Mouse (Mus musculus): ENCODE measurements around the gene Inca1. TPM values are rescaled to one million over a fixed set of nuclear protein-coding genes. Genes with fewer than 3 reads are reported as not detected.
A peak's percentile ranks its signal among the peaks of the same experiment; 100 is the strongest.

The Inca1 gene
- total RNA-seq, 2 experiments from 2014 or later, result 3.8 to 5.7 TPM

DNA sequence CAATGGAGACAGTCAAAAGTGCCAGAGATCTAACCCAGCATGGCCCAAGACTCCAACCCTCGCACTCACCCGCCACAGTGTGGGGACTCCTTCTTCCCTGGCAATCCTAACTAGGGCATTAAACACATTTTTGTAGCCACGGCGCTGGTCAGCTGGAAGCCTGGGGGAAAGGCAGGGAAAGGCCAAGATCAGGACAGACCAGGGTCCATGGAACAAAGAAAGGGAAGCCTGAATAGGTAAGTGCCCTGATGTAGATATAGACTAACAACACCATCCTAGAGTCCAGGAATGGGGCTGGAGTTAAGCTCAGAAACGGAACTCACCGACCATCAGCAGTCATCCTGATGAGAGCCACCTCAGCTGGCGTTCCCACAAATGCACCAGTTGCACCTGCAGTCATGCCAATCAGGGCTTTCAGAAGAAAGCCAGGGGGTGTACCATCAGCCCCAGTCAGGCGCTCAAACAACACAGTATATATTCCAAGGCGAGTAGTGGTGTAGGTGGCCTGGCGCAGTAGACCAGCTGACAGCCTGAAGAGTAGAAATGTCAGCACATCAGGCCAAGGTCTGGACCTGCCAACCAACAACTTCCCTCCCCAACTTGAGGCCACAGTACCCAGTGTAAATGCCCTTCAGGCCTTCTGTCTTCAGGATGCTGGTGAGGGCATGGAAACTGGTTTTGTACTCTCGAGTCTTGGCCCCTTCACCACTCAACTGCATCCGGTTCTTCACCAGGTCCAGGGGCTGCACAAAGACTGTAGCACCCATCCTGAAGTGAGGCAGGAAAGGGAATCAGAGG, 54.3 kb downstream of the Inca1 start:
- H3K27ac ChIP-seq, result peak overlapping the region; percentile 97
- H3K4me3 ChIP-seq, result peak overlapping the region; percentile 91
- TF ChIP-seq CTCF (IDR thresholded peaks at IDR 0.05), result no peak
- DNase-seq, result no peak
- intact Hi-C loops (cut with DNase I), result loop anchor here (10.0 kb wide), 1 partner anchor 651 kb away; the partner anchor contains the start of genes Gabarap and Phf23

DNA sequence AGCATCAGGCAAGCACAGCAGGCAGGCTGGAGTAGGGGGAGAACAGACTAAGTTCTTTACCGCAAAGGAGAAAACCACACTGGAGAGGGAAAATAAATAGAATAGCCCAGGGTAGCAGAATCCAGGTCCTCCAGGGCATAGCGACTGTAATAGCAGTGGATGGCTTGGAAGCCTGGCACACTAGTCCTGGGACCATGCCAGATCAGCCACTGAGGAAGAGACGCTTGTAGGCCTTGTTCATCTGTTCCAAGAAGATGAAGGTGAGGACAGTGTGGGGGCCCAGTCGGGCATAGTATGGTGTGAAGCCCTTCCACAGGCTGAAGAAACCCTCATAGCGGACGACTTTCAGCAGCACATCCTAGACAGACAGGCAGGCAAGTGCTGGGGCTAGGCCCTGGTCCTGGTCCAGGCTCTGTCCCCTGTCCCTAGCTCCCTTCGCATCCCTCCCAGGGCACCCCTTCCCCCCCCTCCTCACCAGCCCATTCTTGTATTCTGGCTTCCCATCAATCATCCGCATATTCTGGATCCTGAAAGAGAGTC, 55.3 kb downstream of the Inca1 start:
- TF ChIP-seq CTCF (IDR thresholded peaks at IDR 0.05), result no peak
- intact Hi-C loops (cut with DNase I), result loop anchor here (10.0 kb wide), 1 partner anchor 650 kb away; the partner anchor contains the start of genes Gabarap and Phf23
- Histone ChIP-seq H3K27ac (peak overlapping the region; percentile 66), H3K4me3 (no peak overlapping the region; the same call in 1 of the 2 replicates)
- DNase-seq, result no peak

DNA sequence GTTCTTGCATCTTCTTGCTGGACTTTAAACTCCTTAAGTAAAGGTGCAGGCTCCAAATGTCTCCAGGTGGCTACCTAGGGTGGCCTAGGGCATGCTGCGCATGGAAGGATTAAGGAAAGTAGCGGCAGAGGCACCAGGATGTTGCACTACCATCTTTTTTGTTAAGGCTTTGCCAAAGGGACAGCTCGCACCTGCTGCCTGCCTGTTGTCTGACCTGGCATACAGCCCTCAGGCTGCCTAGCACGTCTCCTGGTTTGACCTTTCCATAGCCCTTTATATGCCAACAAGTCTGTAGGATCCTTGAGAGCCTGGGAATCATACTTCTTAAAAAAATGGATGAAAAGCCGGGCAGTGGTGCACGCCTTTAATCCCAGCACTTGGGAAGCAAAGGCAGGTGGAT, 56.9 kb downstream of the Inca1 start:
- intact Hi-C loops (cut with DNase I), result loop anchor here (10.0 kb wide), 1 partner anchor 648 kb away; the partner anchor contains the start of genes Gabarap and Phf23
- Histone ChIP-seq H3K27ac (peak overlapping the region; percentile 66), H3K4me3 (no peak overlapping the region)
- no peak for TF ChIP-seq CTCF (IDR thresholded peaks at IDR 0.05)
- peak; percentile 75 for DNase-seq

DNA sequence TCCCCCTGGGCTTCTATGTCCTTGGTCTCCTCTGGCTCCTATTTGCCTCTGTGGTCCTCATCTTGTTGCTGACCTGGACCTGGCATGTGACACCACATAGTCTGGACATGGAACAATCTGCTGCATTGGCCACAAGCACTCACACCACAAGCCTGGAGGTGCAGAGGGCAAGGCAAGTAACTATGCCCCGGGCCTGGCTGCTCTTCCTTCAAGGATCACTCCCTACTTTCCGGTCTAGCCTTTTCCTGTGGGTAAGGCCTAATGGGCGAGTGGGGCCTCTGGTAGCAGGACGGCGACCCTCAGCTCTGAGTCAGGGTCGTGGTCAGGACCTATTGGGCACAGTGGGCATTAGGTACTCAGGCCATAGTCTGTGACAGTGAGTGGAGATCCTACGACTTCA, 58.7 kb downstream of the Inca1 start:
- TF ChIP-seq CTCF (IDR thresholded peaks at IDR 0.05), result no peak
- DNase-seq, result no peak
- intact Hi-C loops (cut with DNase I), result loop anchor here (10.0 kb wide), 1 partner anchor 646 kb away; the partner anchor contains the start of genes Gabarap and Phf23
- no peak overlapping the region for H3K4me3 ChIP-seq
- H3K27ac ChIP-seq, result no peak overlapping the region

DNA sequence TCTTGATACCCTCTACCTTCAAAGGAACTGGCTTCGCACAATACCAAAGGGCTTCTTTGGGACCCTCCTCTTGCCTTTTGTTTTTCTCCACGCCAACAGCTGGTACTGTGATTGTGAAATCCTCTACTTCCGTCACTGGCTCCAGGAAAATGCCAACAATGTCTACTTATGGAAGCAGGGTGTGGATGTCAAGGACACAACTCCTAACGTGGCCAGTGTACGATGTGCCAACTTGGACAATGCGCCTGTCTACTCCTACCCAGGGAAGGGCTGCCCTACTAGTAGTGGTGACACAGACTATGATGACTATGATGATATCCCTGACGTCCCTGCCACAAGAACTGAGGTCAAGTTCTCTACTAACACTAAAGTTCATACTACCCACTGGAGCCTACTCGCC, 60.0 kb downstream of the Inca1 start:
- no peak for TF ChIP-seq CTCF (IDR thresholded peaks at IDR 0.05)
- H3K27ac ChIP-seq, result no peak overlapping the region
- intact Hi-C loops (cut with DNase I), result loop anchor here (10.0 kb wide), 1 partner anchor 645 kb away; the partner anchor contains the start of genes Gabarap and Phf23
- DNase-seq, result no peak
- H3K4me3 ChIP-seq, result no peak overlapping the region

DNA sequence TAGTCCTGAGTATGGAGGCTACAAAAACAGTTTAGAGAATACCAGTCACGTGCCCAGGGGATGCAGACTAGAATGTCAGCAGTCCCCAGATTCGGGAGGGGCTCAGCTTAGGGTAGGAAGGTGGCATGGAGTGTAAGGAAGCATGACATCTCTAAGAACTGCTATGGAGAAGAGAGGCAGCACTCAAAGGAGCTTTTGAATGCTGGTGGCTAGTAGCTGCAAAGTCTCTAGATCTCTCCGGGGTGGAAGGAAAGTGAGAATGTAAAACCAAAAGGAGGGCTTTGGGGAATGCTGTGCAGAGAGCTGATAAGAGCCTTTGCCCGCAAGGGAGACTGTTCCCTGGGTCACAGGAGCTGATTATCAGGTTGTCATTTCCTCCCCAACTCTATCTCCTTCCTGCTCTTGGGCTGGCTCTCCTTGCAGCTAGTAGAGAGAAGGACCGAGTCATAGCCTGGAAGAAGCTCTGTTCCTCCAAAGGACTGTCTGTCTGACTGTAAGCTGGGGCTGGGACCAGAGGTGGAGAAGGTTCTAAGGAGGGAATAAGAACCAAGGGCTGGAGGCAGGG, 61.2 kb downstream of the Inca1 start, which contains the start of gene Gp1ba:
Gp1ba (plus strand) TSS at position 409 of the 565 bp plus-strand sequence.
- intact Hi-C loops (cut with DNase I), result no loop called here
- no peak within 1 kb of the TSS for H3K27ac ChIP-seq
- TF ChIP-seq CTCF (IDR thresholded peaks at IDR 0.05), result no peak
- no peak for DNase-seq
- H3K4me3 ChIP-seq, result no peak within 1 kb of the TSS

Small RNA genes lying within 50 kb of the gene (microRNA-seq; reads per million reads assigned to microRNA genes)
- not detected for gene Mir6925

Other genes starting within 250 kb of the Inca1 start
- gene Med11, start 248.2 kb downstream of the Inca1 start, total RNA-seq (2021), result 1 to 10 TPM; 4.9 to 6.4 TPM
- under 1 TPM in 1 of 2 experiments, not detected in 1; 0.75 TPM for gene Zmynd15, start 240.7 kb downstream of the Inca1 start, total RNA-seq (2021)
- 1 to 10 TPM; 1.2 to 1.4 TPM for gene Cxcl16, start 240.2 kb downstream of the Inca1 start, total RNA-seq (2021)
- gene Tm4sf5, start 194.9 kb downstream of the Inca1 start, total RNA-seq (2021), result not detected
- gene Vmo1, start 185.5 kb downstream of the Inca1 start, total RNA-seq (2021), result not detected
- not detected for gene Gltpd2, start 181.0 kb downstream of the Inca1 start, total RNA-seq (2021)
- gene Psmb6, start 174.8 kb downstream of the Inca1 start, total RNA-seq (2021), result 100 to 1,000 TPM; 229 to 241 TPM
- gene Gm40193, start 167.2 kb downstream of the Inca1 start, total RNA-seq (2021), result not detected
- gene Pld2, start 160.1 kb downstream of the Inca1 start, total RNA-seq (2021), result 10 to 100 TPM; 15.8 to 18.2 TPM
- gene Mink1, start 137.3 kb downstream of the Inca1 start, total RNA-seq (2021), result 10 to 100 TPM; 33.7 to 34.7 TPM
- not detected for gene 4930544D05Rik, start 84.3 kb downstream of the Inca1 start, total RNA-seq (2021)
- gene Chrne, start 80.9 kb downstream of the Inca1 start, total RNA-seq (2021), result 10 to 100 TPM; 11.0 to 18.4 TPM
- gene Gp1ba, start 61.0 kb downstream of the Inca1 start, total RNA-seq (2021), result not detected
- gene Rnf167, start 52.9 kb downstream of the Inca1 start, total RNA-seq (2021), result 10 to 100 TPM; 35.0 to 38.4 TPM
- 100 to 1,000 TPM; 264 to 408 TPM for gene Slc25a11, start 52.7 kb downstream of the Inca1 start, total RNA-seq (2021)
- gene Pfn1, start 45.5 kb downstream of the Inca1 start, total RNA-seq (2021), result 100 to 1,000 TPM; 252 to 257 TPM
- gene Eno3, start 43.0 kb downstream of the Inca1 start, total RNA-seq (2021), result 1,000 to 10,000 TPM; 7,153 to 7,488 TPM
- gene Spag7, start 30.7 kb downstream of the Inca1 start, total RNA-seq (2021), result 10 to 100 TPM; 86.3 to 86.4 TPM
- gene Camta2, start 12.1 kb downstream of the Inca1 start, total RNA-seq (2021), result 10 to 100 TPM; 39.6 to 44.9 TPM
- 100 to 1,000 TPM; 579 to 631 TPM for gene Kif1c, start 393 bp upstream of the Inca1 start, total RNA-seq (2021)
- 10 to 100 TPM; 10.7 to 10.8 TPM for gene Zfp3, start 64.1 kb upstream of the Inca1 start, total RNA-seq (2021)
- gene Scimp, start 112.4 kb upstream of the Inca1 start, total RNA-seq (2021), result not detected
- gene Rabep1, start 144.6 kb upstream of the Inca1 start, total RNA-seq (2021), result 10 to 100 TPM; 37.2 to 37.8 TPM